Mouse (Mus musculus) embryonic facial prominence, embryonic 13.5 days (tissue): ENCODE results near the gene Abhd16b. TPM values are rescaled to one million over a fixed set of nuclear protein-coding genes. Genes with fewer than 3 reads are reported as not detected.

Experiments
- polyA plus RNA-seq: library from polyadenylated mRNA; unstranded; fragments of >200 nt; fragmentation: Nextera tagmentation; extraction: Ambion mirVana; gene quantifications from 2 replicates; pipeline ENCODE4 v1.2.1, GENCODE M21; 2015

Abhd16b gene
- polyA plus RNA-seq, 1 experiment from 2014 or later, result 0.11 TPM

Other genes with a start within 250 kb of the Abhd16b start
- gene Gmeb2, start 205.2 kb upstream of the Abhd16b start, polyA plus RNA-seq, result 15.9 and 16.9 TPM in 2 replicates
- gene Stmn3, start 178.7 kb upstream of the Abhd16b start, polyA plus RNA-seq, result 14.9 and 17.1 TPM in 2 replicates
- gene Rtel1, start 173.5 kb upstream of the Abhd16b start, polyA plus RNA-seq, result 42.7 and 48.9 TPM in 2 replicates
- 48.4 and 50.7 TPM in 2 replicates for gene Zgpat, start 128.3 kb upstream of the Abhd16b start, polyA plus RNA-seq
- gene Arfrp1, start 127.8 kb upstream of the Abhd16b start, polyA plus RNA-seq, result 75.2 and 76.1 TPM in 2 replicates
- 29.6 and 31.7 TPM in 2 replicates for gene Lime1, start 113.1 kb upstream of the Abhd16b start, polyA plus RNA-seq
- gene Zbtb46, start 33.8 kb upstream of the Abhd16b start, polyA plus RNA-seq, result 3.6 and 3.8 TPM in 2 replicates
- gene Tpd52l2, start 3.9 kb downstream of the Abhd16b start, polyA plus RNA-seq, result 156 and 168 TPM in 2 replicates
- gene Dnajc5, start 27.3 kb downstream of the Abhd16b start, polyA plus RNA-seq, result 97.2 and 101 TPM in 2 replicates
- 41.1 and 57.1 TPM in 2 replicates for gene Uckl1, start 91.7 kb downstream of the Abhd16b start, polyA plus RNA-seq
- 64.0 and 68.9 TPM in 2 replicates for gene Prpf6, start 98.7 kb downstream of the Abhd16b start, polyA plus RNA-seq
- 70.9 and 81.1 TPM in 2 replicates for gene Zfp512b, start 99.6 kb downstream of the Abhd16b start, polyA plus RNA-seq
- 9.3 and 10.4 TPM in 2 replicates for gene Samd10, start 106.0 kb downstream of the Abhd16b start, polyA plus RNA-seq
- gene Gm29797, start 163.8 kb downstream of the Abhd16b start, polyA plus RNA-seq, result not detected in 2 replicates
- gene Sox18, start 178.4 kb downstream of the Abhd16b start, polyA plus RNA-seq, result 88.3 and 92.4 TPM in 2 replicates
- gene Tcea2, start 187.1 kb downstream of the Abhd16b start, polyA plus RNA-seq, result 30.4 and 33.0 TPM in 2 replicates
- gene Rgs19, start 200.8 kb downstream of the Abhd16b start, polyA plus RNA-seq, result 83.5 and 86.1 TPM in 2 replicates
- gene Lkaaear1, start 205.2 kb downstream of the Abhd16b start, polyA plus RNA-seq, result not detected in 2 replicates
- 2.0 and 2.1 TPM in 2 replicates for gene Oprl1, start 221.8 kb downstream of the Abhd16b start, polyA plus RNA-seq